Mouse (Mus musculus) neural tube, embryonic 14.5 days (tissue): ENCODE data around the gene Fam151b. TPM values are rescaled to one million over a fixed set of nuclear protein-coding genes. Genes with fewer than 3 reads are reported as not detected.

Experiments
- ATAC-seq: fragments of 200-750 bp; cut with Nextera tagmentation; 2 replicates; pipeline ENCODE4 v1.8.0; 2017; ENCODE audit warnings: low read depth, mild to moderate bottlenecking, moderate TSS enrichment, moderate library complexity
- H3K27ac ChIP-seq: fragments of 300-500 bp; sonication (generic); 2 replicates; pipeline ENCODE4 v1.5.1; 2014; ENCODE audit warnings: low read depth, mild to moderate bottlenecking, control low read depth, low read length, moderate library complexity, mixed read lengths
- H3K27me3 ChIP-seq: fragments of 300-500 bp; sonication (generic); 2 replicates; pipeline ENCODE4 v1.6.1; 2014; ENCODE audit warnings: low read length; ENCODE audit not compliant: control insufficient read depth, insufficient read depth
- H3K36me3 ChIP-seq: fragments of 300-500 bp; sonication (generic); 2 replicates; pipeline ENCODE4 v1.6.1; 2014; ENCODE audit warnings: low read length, mixed read lengths; ENCODE audit not compliant: control insufficient read depth, insufficient read depth
- H3K4me1 ChIP-seq: fragments of 300-500 bp; sonication (generic); 2 replicates; pipeline ENCODE4 v1.6.1; 2014; ENCODE audit warnings: low read length; ENCODE audit not compliant: control insufficient read depth, insufficient read depth
- H3K4me2 ChIP-seq: fragments of 300-500 bp; sonication (generic); 2 replicates; pipeline ENCODE4 v1.6.1; 2014; ENCODE audit warnings: mild to moderate bottlenecking, low read depth, low read length, control low read depth
- H3K4me3 ChIP-seq: fragments of 300-500 bp; sonication (generic); 2 replicates; pipeline ENCODE4 v1.5.1; 2014; ENCODE audit warnings: low read depth, low read length, control low read depth, mixed read lengths
- H3K9ac ChIP-seq: fragments of 300-500 bp; sonication (generic); replicated peaks from 2 replicates; pipeline ENCODE4 v1.6.1; 2014; ENCODE audit warnings: low read depth, mild to moderate bottlenecking, control low read depth, low read length, mixed read lengths
- H3K9me3 ChIP-seq: fragments of 300-500 bp; sonication (generic); 2 replicates; pipeline ENCODE4 v1.6.1; 2016; ENCODE audit warnings: low read length; ENCODE audit not compliant: control insufficient read depth
- WGBS: fragments of 180-500 bp; shearing (Covaris S2); extraction: QIAGEN DNeasy Blood & Tissue Kit; methylation state at CpG from one replicate; pipeline ENCODE4 v1.1.7; 2014; 5-methylcytosine and 5-hydroxymethylcytosine counted together
- polyA plus RNA-seq: library from polyadenylated mRNA; unstranded; fragments of >200 nt; fragmentation: Nextera tagmentation; extraction: Ambion mirVana; gene quantifications from 2 replicates; pipeline ENCODE4 v1.2.1, GENCODE M21; 2014

Fam151b gene
- polyA plus RNA-seq, result 0.22 and 0.47 TPM in 2 replicates

DNA sequence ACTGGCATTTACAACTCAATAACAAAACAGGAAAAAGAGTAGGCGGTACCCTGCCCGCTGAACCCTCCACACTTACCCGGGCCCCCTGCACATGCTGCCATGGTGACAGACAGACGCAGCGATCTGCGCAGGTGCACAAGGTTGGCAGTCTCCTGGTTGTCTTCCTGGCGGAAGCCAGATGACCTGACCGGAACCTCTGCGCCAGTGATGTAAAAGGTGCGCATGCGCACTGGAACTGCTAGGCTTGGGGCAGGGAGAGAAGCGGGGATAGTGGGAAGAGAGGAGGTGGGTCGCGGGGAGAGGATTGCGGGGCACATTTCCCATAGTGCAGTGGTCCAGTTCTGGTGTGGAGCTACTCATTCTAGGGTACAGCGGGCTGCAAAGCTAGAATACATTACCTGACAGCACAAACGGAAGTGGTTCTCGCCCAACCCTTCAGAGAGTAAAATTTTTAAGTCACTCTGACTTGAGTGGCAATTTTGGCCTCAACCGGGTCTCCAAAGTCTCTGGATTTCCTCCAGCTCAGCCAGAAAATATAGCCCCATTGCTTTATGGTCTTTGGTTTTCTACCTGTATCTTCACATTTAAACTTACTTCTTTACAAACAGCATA is at the start of gene Fam151b:
Fam151b (minus strand) TSS at position 164 of the 612 bp plus-strand sequence.
- Histone ChIP-seq H3K27me3 (no peaks in the 10 kb centered on the region), H3K4me3 (peak within 1 kb of the TSS; percentile 33), H3K4me1 (no peaks in the 10 kb centered on the region), H3K36me3 (no peaks in the 10 kb centered on the region), H3K27ac (peak within 1 kb of the TSS; percentile 58), H3K4me2 (peak within 1 kb of the TSS; percentile 69), H3K9me3 (no peaks in the 10 kb centered on the region), H3K9ac (0 out of 2 replicates have a peak within 1 kb of the TSS, but pooled peaks have one; percentile 21)
- 6% methylated on average over 19 of the region's 19 CpGs for WGBS
- peak; percentile 100 for ATAC-seq

DNA sequence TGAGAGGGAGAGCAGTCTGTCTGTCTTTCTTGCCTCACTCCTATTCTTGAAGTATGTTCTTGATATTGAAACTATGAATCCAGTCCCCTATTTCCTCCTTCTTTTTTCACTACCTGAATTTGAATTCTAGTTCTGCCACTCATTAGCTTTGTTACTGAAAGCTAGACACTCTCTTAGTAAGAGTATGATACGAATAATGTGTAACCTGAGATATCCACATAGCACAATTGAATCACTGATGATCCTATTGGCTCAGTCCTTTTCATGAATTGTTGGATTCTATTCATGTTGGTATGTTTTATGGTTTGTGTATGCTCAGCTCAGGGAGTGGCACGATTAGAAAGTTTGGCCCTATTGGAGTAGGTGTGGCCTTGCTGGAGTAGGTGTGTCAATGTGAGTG is 48.4 kb upstream of the Fam151b start:
- H3K4me1 ChIP-seq, result peaks cover 5% of the 10 kb centered on the region; the same call in 1 of the 2 replicates
- H3K27me3 ChIP-seq, result no peaks in the 10 kb centered on the region
- H3K4me2 ChIP-seq, result no peak overlapping the region
- WGBS, result 73% methylated on average over 2 of the region's 2 CpGs
- H3K9ac ChIP-seq, result no peak overlapping the region
- no peak overlapping the region for H3K4me3 ChIP-seq
- H3K36me3 ChIP-seq, result no peaks in the 10 kb centered on the region
- H3K9me3 ChIP-seq, result no peaks in the 10 kb centered on the region
- no peak overlapping the region for H3K27ac ChIP-seq
- no peak for ATAC-seq

DNA sequence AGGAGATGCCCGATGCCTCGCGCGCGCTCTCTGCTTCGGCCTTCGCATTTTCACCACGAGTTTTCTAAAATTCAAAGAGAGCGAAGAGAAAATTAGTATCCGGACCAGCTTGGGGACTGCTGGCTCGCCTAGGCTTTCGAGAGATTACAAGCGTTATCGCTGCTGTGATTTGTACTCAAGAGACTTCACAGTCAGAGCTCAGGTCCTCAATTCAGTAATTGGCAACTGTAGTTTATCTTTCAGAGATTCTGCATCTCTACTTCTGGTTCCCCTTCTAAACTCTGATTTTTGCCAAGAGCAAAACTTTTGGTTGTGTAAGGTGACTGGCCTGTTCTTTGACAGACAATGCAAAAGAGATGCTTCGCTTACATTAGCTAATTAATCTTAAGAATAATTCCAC is 47.4 kb upstream of the Fam151b start:
- Histone ChIP-seq H3K27me3 (no peaks in the 10 kb centered on the region), H3K36me3 (no peaks in the 10 kb centered on the region), H3K4me3 (peak overlapping the region; percentile 83), H3K27ac (peak overlapping the region; percentile 93), H3K4me2 (peak overlapping the region; percentile 71), H3K9ac (peak overlapping the region; percentile 91), H3K4me1 (peaks cover 5% of the 10 kb centered on the region; the same call in 1 of the 2 replicates), H3K9me3 (no peaks in the 10 kb centered on the region)
- peak; percentile 5; the same call in 1 of the 2 replicates for ATAC-seq
- 5% methylated on average over 15 of the region's 15 CpGs for WGBS

DNA sequence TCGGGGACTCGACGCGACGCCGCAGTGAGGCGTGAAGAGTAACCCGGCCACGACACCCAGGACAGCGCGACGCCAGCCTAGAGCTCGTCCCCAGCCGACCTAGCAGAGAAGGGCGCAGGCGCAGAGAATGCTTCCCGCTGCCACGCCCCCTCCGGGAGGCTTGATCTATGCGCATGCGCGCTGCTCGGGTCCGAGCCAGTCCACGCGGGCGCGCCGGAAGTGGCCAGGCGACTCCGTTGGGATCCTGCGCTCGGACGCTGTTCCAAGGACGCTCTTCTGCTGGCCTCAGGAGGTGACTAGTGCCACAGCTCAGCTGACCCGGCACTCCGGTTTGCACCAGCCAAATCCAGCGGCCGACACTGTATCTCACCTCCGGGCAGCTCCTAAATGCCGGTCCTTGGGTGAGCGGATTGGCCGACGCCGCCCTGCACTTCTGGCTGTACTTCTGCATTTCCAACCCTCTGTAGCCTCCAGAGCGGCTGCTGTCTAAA is 47.0 kb upstream of the Fam151b start, which contains the start of gene Zfyve16:
Zfyve16 (minus strand) TSS at position 148 of the 491 bp plus-strand sequence.
- Histone ChIP-seq H3K27ac (peak within 1 kb of the TSS; percentile 93), H3K27me3 (no peaks in the 10 kb centered on the region), H3K4me1 (peaks cover 5% of the 10 kb centered on the region; the same call in 1 of the 2 replicates), H3K36me3 (no peaks in the 10 kb centered on the region), H3K9me3 (no peaks in the 10 kb centered on the region), H3K4me3 (peak within 1 kb of the TSS; percentile 83), H3K4me2 (peak within 1 kb of the TSS; percentile 71), H3K9ac (peak within 1 kb of the TSS; percentile 91)
- peak; percentile 98 for ATAC-seq
- WGBS, result under 1% methylated on average over 46 of the region's 46 CpGs

DNA sequence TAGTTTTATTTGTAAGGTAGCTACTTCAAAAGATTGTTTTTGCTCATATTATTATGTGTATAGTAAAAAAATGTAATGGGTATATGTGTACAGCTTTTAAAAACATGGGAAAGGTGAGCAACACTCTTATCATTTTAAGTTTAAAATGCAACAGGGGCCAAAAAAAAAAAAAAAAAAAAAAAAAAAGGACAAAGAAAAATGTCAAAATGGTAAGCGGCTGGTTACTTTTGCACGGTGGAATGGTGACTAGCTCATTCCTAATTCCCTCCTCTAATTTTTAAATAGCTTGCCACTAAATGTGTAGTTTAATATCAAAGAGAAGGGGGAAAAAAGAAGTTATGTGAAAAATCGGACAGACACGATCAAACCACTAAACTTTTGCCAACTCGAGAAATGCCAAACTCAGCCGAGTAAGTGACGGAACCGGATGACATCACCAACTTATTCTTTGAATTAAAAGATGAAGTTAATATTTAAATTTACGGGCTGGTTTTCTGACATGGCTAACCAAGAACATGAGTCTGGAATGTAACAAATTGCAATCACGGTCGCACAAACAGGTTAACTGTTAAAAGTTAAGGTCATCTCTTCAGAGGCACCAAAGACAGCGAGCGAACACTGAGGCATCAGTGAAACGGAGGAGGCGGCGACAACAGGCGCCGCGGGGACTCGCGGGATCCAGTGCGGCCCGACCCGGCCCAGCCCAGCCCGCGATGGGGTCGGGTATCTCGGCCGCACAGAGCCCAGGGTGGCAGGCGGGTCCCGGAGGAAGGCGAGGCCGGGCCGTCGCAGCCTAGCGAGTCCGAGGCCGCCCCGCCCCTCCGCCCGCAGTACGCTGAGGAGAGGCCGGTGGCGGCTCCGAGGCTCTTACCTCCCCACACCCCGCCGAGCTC is 46.3 kb upstream of the Fam151b start:
- no peak; the same call in 1 of the 2 replicates for ATAC-seq

DNA sequence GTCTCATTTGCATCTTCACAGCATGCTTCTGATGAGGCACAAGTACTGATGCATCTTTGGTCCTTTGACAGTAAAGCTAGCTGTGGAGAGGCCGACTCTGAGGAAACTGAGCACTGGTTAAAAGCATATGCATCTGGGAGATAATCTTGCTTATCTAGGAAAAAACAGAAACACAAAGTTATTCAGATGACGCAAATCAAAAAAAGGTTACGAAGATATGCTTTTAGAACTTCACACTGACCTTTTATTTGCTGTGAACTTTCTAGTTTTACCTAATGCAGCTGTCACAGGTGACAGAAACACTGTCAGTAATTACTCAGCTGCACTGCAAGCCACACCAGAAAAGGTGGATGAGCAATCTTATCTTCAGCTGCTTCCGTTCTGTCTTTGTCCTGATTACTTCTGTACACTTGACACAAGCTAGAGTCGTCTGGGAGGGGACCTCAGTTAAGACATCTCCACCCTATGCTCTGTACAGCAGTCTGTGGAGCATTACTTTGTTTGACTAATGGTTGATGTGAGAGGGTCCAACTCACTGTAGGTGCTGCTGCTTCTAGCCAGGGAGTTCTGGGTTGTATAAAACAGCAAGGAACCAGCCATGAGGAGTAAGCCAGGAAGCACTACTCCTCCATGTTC is 39.5 kb upstream of the Fam151b start:
- Histone ChIP-seq H3K4me3 (no peak overlapping the region), H3K9me3 (no peaks in the 10 kb centered on the region), H3K4me1 (no peaks in the 10 kb centered on the region), H3K36me3 (peaks cover 25% of the 10 kb centered on the region), H3K9ac (no peak overlapping the region), H3K27me3 (no peaks in the 10 kb centered on the region), H3K27ac (no peak overlapping the region), H3K4me2 (no peak overlapping the region)
- WGBS, result 90% methylated on average over 5 of the region's 5 CpGs
- no peak for ATAC-seq

More for the DNA sequence above, 46.3 kb upstream of the Fam151b start:
- H3K4me1 ChIP-seq, result peaks cover 5% of the 10 kb centered on the region; the same call in 1 of the 2 replicates
- H3K36me3 ChIP-seq, result no peaks in the 10 kb centered on the region
- no peaks in the 10 kb centered on the region for H3K9me3 ChIP-seq
- H3K27me3 ChIP-seq, result no peaks in the 10 kb centered on the region
- peak overlapping the region; percentile 91 for H3K9ac ChIP-seq
- H3K4me3 ChIP-seq, result peak overlapping the region; percentile 83
- WGBS, result 3% methylated on average over 42 of the region's 47 CpGs
- H3K27ac ChIP-seq, result peak overlapping the region; percentile 93
- peak overlapping the region; percentile 71 for H3K4me2 ChIP-seq

DNA sequence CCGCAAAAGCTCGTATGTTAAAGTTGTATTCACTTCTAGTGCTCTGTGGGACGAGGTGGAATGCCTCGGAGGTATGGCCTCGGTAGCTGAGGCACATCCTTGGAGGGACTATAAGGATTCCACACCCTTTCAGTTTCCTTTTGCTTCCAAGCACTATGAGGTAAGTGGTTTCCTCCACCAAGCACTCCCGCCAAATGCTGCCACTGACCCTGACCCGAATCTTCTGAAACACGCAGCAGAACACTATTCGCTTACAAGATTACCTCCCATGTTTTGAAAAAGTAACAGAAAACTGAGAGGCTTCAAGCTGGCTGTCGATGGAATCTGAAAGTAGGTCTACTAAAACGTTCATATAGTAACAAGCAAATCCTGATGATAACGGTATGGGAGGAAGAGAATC is 21.1 kb upstream of the Fam151b start:
- ATAC-seq, result no peak
- H3K4me2 ChIP-seq, result no peak overlapping the region
- H3K27ac ChIP-seq, result no peak overlapping the region
- H3K4me3 ChIP-seq, result no peak overlapping the region
- H3K27me3 ChIP-seq, result no peaks in the 10 kb centered on the region
- peaks cover 11% of the 10 kb centered on the region for H3K36me3 ChIP-seq
- WGBS, result 90% methylated on average over 12 of the region's 12 CpGs
- no peak overlapping the region for H3K9ac ChIP-seq
- no peaks in the 10 kb centered on the region for H3K4me1 ChIP-seq
- no peaks in the 10 kb centered on the region for H3K9me3 ChIP-seq

DNA sequence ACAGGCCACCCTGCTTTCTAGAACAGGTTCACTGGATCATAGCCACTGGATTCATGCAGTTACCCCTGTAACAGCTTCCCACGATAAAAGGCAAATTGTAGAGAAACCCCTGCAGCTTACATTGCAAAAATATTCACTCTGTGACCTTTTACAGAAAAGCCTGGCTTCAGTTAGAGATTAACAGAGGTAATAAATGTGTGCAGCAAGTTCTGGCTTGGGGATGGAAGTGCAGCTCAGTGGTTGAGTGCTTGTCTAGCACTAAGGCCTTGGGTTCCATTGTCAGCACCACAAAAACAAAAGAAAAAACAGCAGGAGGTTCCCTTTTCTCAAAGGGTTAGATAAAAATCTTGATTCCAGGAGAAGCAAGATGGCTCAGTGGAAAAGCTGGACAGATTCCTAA is 8.1 kb upstream of the Fam151b start:
- H3K27ac ChIP-seq, result no peak overlapping the region
- no peaks in the 10 kb centered on the region for H3K27me3 ChIP-seq
- 89% methylated on average over 1 of the region's 1 CpGs for WGBS
- H3K4me2 ChIP-seq, result no peak overlapping the region
- H3K36me3 ChIP-seq, result peaks cover 17% of the 10 kb centered on the region
- H3K9me3 ChIP-seq, result no peaks in the 10 kb centered on the region
- no peak overlapping the region for H3K9ac ChIP-seq
- no peak for ATAC-seq
- H3K4me1 ChIP-seq, result no peaks in the 10 kb centered on the region
- H3K4me3 ChIP-seq, result no peak overlapping the region
